8 mouse cellular contexts compared by ENCODE assay signal in genomic region chr19:14598690-14599288, GRCm38 (mm10). TPM values are rescaled to one million over a fixed set of nuclear protein-coding genes. Genes with fewer than 3 reads are reported as not detected.
DNase-seq lines count a peak whose midpoint lies in the region; ATAC-seq lines count a peak whose summit lies in the region.

No protein-coding gene starts in this region.

- WGBS in heart, embryonic 16.5 days, result under 1% methylated on average over 46 of the region's 46 CpGs
- under 1% methylated on average over 46 of the region's 46 CpGs for WGBS in hindbrain, embryonic 12.5 days

- no peak for DNase-seq in heart, postnatal 36 days
- DNase-seq in WW6 (ENCODE audit: low read depth, low spot score), result peak; percentile 48
- no peak for DNase-seq in adrenal gland, adult (ENCODE audit: inconsistent age in 2 of 2, low spot score in 1 of 2)
- no peak for DNase-seq in left cerebral cortex, adult 11 months (ENCODE audit: low spot score)
- no peak for DNase-seq in retina, embryonic 14.5 days (ENCODE audit: low spot score)

- H3K36me3 ChIP-seq in heart, embryonic 16.5 days (ENCODE audit: control insufficient read depth, insufficient read depth), result no peaks in the 10 kb centered on the region
- H3K36me3 ChIP-seq in hindbrain, embryonic 12.5 days, result no peaks in the 10 kb centered on the region

- peak overlapping the region; percentile 74 for H3K9ac ChIP-seq in heart, embryonic 16.5 days (ENCODE audit: low read length)
- peak overlapping the region; percentile 59 for H3K9ac ChIP-seq in hindbrain, embryonic 12.5 days

- no peaks in the 10 kb centered on the region for H3K9me3 ChIP-seq in heart, embryonic 16.5 days (replicated peaks; ENCODE audit: control insufficient read depth, low read length)
- H3K9me3 ChIP-seq in hindbrain, embryonic 12.5 days (replicated peaks), result no peaks in the 10 kb centered on the region

- H3K27me3 ChIP-seq in heart, embryonic 16.5 days (ENCODE audit: control insufficient read depth, insufficient read depth, low read length), result no peaks in the 10 kb centered on the region
- H3K27me3 ChIP-seq in hindbrain, embryonic 12.5 days, result peaks cover 8% of the 10 kb centered on the region; the same call in 1 of the 2 replicates

- H3K4me2 ChIP-seq in heart, embryonic 16.5 days (ENCODE audit: low read depth, low read length), result peak overlapping the region; percentile 74
- H3K4me2 ChIP-seq in hindbrain, embryonic 12.5 days (replicated peaks), result peak overlapping the region; percentile 60

- peak; percentile 20 for ATAC-seq in heart, embryonic 16.5 days (replicated peaks; ENCODE audit: extremely low read depth, insufficient read depth, low FRiP score)
- ATAC-seq in hindbrain, embryonic 12.5 days (ENCODE audit: low FRiP score), result peak; percentile 77
- peak; percentile 21; the same call in 1 of the 2 replicates for ATAC-seq in megakaryocyte progenitor cell, adult 5-6 weeks (replicated peaks; ENCODE audit: poor library complexity)

- peak overlapping the region; percentile 61 for H3K4me3 ChIP-seq in heart, embryonic 16.5 days (ENCODE audit: low read length)
- peak overlapping the region; percentile 44 for H3K4me3 ChIP-seq in hindbrain, embryonic 12.5 days

- peak overlapping the region; percentile 86 for H3K27ac ChIP-seq in heart, embryonic 16.5 days (ENCODE audit: low read length)
- H3K27ac ChIP-seq in hindbrain, embryonic 12.5 days, result peak overlapping the region; percentile 94

- peaks cover 15% of the 10 kb centered on the region for H3K4me1 ChIP-seq in heart, embryonic 16.5 days (ENCODE audit: control insufficient read depth, insufficient read depth, low read length)
- peaks cover 22% of the 10 kb centered on the region for H3K4me1 ChIP-seq in hindbrain, embryonic 12.5 days

- intact Hi-C loops in heart, postnatal 36 days (cut with DNase I), result loop anchor here (5.0 to 10.0 kb wide), 3 partner anchors 91 to 374 kb away; no protein-coding TSS in a partner anchor

RNA-seq across cellular contexts. Expression of gene Tle4, which starts 0.9 kb away (rescaled TPM):
- 6.0 and 6.2 TPM in 2 replicates for polyA plus RNA-seq in heart, embryonic 16.5 days (2015; fragmentation: Nextera tagmentation; extraction: Ambion mirVana)
- total RNA-seq in heart, postnatal 36 days (2021), result 10 to 100 TPM in 1 of 2 experiments, 1 to 10 TPM in 1; 8.8 to 10.5 TPM
- 37.7 and 40.2 TPM in 2 replicates for polyA plus RNA-seq in hindbrain, embryonic 12.5 days (2016; fragmentation: Nextera tagmentation; extraction: Ambion mirVana)
- total RNA-seq in megakaryocyte progenitor cell, adult 5-6 weeks (2015), result 27.1 and 27.9 TPM in 2 replicates
- 15.4 and 18.2 TPM in 2 replicates for total RNA-seq in megakaryocyte progenitor cell, adult 5-6 weeks (2017)

Comparison
In these comparisons a context has a peak if more than half of its experiments do, and no peak if none do; other contexts are left out.
1. ATAC-seq: peak in every context shown above with its lines; median percentile 77 in hindbrain, embryonic 12.5 days; 21 in megakaryocyte progenitor cell, adult 5-6 weeks; 20 in heart, embryonic 16.5 days.